Mouse (Mus musculus) adrenal gland, adult 18-20 months (tissue): Measurements from ENCODE around the gene Atp5e. TPM values are rescaled to one million over a fixed set of nuclear protein-coding genes. Genes with fewer than 3 reads are reported as not detected.

Source experiments
- DNase-seq, 2 experiments: peaks; one replicate each; pipeline ENCODE4 v3.0.0; 2021 to 2022; ENCODE audit warnings: low spot score in 2 of 2
- total RNA-seq, 2 experiments: library from RNA; stranded (reverse); gene quantifications; 1 replicate in 1 of 2; 2 replicates in 1 of 2; pipeline ENCODE4 v1.2.3; 2021

The Atp5e gene
- total RNA-seq, 2 experiments from 2014 or later, result 546 to 718 TPM

- DNase-seq, result no peak
These were observed 42.8 kb downstream of the Atp5e start for GRCm38 (mm10) chr2:174421107-174421506.

GRCm38 (mm10) chr2:174415731-174416310 lies 48.1 kb downstream of the Atp5e start, which contains the start of gene Nelfcd:
TSS of gene Nelfcd (plus strand) at chr2:174415804.
- peak; percentile 94 to 95 for DNase-seq

GRCm38 (mm10) chr2:174415001-174415730 lies 48.7 kb downstream of the Atp5e start:
- DNase-seq, result no peak

GRCm38 (mm10) chr2:174413127-174413526 lies 50.8 kb downstream of the Atp5e start:
- no peak for DNase-seq

Other genes with a start within 250 kb of the Atp5e start
- gene Gnas, start 179.8 kb downstream of the Atp5e start, total RNA-seq, result 1,000 to 10,000 TPM; 2,555 to 2,708 TPM
- 1 to 10 TPM; 1.3 to 1.7 TPM for gene Gm20721, start 117.4 kb downstream of the Atp5e start, total RNA-seq
- 10 to 100 TPM; 47.1 to 55.3 TPM for gene Nelfcd, start 48.3 kb downstream of the Atp5e start, total RNA-seq
- gene Ctsz, start 25.1 kb downstream of the Atp5e start, total RNA-seq, result 100 to 1,000 TPM; 193 to 196 TPM
- 1 to 10 TPM in 1 of 2 experiments, under 1 TPM in 1; 0.86 to 3.1 TPM for gene Tubb1, start 13.4 kb downstream of the Atp5e start, total RNA-seq
- gene Prelid3b, start 9.0 kb upstream of the Atp5e start, total RNA-seq, result 100 to 1,000 TPM; 118 to 119 TPM
- gene Zfp831, start 179.4 kb upstream of the Atp5e start, total RNA-seq, result under 1 TPM; 0.07 to 0.13 TPM